Mouse (Mus musculus): ENCODE results near the gene Utp11.

- no peak for TF ChIP-seq POLR2A (IDR thresholded peaks at IDR 0.05; ENCODE audit: insufficient read depth, low read depth, low read length)
- TF ChIP-seq CTCF (IDR thresholded peaks at IDR 0.05; ENCODE audit: insufficient read depth, low read depth, low read length): no peak
Measured at GRCm38 (mm10) chr4:124660603-124661002, 32.8 kb downstream of the Utp11 start.
